Mouse (Mus musculus) heart, postnatal 36 days (tissue): ENCODE measurements at regions not wholly inside any gene's neighbourhood (a gene's known extent, or its start where the extent isn't known, plus 50 kb on each side); places are given as distances from the start of the nearest gene placed in this dataset.

Experiments
- DNase-seq, 2 experiments: peaks; one replicate each; pipeline ENCODE4 v3.0.0; 2021 to 2022
- intact Hi-C: fragments of 180-260 bp; cut with DNase I; formaldehyde crosslinking; loops from one replicate; pipeline ENCODE4 v1.15.1; 2025

GRCm38 (mm10) chr6:141001306-141001705 lies 247.8 kb upstream of the Pde3a start:
- intact Hi-C loops = no loop called here

DNA sequence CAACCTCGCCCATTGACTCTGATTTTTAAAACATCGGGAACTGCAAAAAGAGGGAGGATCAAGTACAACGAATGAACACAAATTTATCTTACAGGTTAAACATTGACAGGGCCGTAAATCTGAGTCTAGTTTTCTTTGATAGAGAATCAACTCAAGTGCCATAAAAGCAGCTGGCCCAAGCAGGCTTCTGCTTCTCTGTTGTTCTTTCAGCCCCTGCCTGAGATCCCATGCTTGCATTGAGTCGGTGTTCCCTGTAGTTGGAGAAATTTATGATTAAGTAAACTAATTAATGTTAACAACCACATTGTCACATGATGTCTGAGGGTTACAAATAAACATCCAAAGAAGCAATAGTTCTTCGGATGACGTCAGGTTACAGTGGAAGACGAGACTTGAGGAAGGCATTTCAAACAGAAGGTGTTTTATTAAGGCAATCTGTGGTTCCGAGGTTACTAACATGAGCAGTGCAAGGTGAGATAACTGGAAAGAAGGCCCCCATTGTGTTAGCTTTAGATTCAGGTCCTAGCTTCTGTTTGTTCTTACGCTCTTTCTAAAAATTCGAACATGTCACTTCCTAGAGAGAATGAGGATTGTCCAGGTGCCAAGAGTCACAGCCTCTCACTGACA lies 233.9 kb upstream of the Pde3a start:
- intact Hi-C loops = no loop called here
- DNase-seq = no peak

More at GRCm38 (mm10) chr6:141001306-141001705, 247.8 kb upstream of the Pde3a start:
- DNase-seq = no peak

- intact Hi-C loops = no loop called here
- no peak for DNase-seq
Observed at GRCm38 (mm10) chr6:141023501-141023900, 225.6 kb upstream of the Pde3a start.

DNA sequence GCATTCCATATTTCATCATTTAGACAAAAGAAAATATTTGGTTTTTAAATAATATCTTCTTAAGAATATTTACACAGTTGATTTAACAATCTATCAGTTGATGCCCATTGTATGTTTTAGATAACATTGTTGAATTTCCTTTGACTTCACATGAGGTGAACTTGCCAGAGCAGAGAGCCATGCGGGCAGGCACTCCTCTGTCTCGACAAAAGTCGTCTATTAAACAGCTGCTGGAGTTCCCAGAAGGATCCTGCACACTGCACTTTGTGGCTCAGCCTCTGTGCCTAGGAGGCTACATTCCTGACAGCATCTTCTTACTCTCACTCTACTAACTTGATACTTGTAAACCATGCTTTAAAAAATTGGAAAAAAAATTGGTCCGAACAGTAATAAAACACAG lies 221.7 kb upstream of the Pde3a start:
- intact Hi-C loops = no loop called here

DNA sequence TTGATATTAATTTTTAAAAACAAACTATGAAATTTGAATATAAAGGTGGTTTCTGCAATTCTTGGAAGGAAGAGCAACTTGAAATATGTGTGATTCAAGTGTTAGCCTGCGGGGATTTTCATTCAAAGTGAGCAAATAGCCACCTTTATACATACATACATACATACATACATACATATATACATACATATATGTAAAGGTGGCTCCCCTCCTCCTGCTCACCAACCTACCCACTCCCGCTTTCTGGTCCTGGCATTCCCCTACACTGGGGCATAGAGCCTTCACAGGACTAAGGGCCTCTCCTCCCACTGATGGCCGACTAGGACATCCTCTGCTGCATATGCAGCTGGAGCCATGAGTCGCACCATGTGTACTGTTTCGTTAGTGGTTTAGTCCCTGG lies 221.3 kb upstream of the Pde3a start:
- DNase-seq = no peak
- intact Hi-C loops = no loop called here

More for the DNA sequence above, 221.7 kb upstream of the Pde3a start:
- DNase-seq = no peak

DNA sequence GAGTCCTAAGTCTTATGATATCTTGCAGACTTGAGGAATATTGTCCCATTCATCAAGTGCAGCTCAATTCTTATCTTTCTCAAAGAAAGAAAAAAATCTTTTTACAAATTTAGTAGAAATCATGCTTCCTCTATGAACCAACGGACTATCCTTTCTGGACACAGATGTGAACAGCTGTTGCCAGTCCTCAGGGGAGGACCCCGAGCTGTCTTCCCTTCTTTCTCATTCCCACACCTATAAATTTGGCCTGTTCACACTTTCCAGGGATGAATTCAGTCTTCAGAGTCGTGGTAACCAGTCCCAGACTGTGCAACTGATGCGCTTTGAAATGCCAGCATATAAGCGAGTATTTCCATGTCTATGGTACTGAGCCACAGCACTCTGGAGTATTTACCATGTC lies 214.2 kb upstream of the Pde3a start:
- peak in 1 of 2 experiments; percentile 10 for DNase-seq
- intact Hi-C loops = no loop called here

DNA sequence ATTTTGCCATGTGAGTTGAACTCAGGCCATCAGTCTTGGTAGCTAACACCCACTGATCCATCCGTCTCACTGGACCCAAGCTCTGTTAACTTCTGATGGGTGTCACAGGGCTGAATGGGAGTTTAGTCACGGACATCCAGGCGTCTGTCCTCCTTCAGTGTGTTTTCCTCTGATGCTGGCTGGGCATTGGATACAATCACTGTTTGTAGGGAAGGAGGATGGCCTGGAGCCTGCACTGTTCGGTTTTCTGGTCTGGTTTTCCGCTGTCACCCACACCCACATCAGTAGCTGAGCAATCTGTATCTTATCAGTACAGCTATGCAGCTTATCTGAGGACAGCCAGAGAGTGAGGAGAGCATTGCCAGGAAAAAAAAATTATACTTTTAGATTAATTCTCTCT lies 207.7 kb upstream of the Pde3a start:
- DNase-seq = peak; percentile 22 to 34
- intact Hi-C loops = loop anchor here (5.0 kb wide), 1 partner anchor 206 kb away; the partner anchor contains the start of gene Pde3a

DNA sequence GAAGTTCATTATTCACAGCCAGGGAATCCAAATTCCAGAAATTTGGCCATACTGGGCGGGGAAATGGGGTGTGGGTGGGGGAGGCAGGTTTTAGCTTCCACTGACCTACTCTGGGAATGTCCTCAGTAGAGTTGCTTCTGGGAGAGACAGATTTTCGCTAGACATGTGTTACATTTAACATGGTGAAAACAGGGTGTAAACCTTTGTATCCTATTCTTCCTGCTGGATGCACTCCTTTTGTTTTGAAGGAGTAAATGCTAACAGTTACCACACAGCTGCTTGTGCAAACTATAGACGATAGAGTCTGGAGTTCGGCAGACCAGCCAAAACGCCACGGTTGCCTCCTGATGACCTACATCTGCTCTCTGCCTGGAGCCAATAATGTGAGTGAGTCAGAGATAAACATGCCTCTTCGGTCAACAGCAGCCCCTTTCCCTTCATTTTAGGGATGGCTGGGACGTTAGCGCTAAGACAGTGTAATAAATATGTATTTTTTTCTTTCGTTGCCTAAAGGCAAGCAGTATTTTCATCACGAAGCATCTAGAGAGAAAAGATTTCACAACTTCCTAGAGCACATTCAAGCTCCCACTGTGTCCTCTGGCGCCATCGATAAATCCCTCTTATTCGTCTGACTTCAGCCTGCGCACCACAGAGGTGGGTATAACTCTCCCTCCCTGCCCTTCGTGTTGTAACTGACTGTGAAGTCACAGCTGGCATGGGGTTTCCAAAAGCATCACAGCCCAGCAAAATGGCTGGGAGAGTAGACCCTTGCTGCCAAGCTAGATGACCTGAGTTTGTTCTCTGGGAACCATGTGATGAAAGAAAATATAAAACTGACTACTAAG lies 207.1 kb upstream of the Pde3a start:
- intact Hi-C loops = loop anchor here (5.0 kb wide), 1 partner anchor 205 kb away; the partner anchor contains the start of gene Pde3a
- peak; percentile 32 to 57 for DNase-seq

DNA sequence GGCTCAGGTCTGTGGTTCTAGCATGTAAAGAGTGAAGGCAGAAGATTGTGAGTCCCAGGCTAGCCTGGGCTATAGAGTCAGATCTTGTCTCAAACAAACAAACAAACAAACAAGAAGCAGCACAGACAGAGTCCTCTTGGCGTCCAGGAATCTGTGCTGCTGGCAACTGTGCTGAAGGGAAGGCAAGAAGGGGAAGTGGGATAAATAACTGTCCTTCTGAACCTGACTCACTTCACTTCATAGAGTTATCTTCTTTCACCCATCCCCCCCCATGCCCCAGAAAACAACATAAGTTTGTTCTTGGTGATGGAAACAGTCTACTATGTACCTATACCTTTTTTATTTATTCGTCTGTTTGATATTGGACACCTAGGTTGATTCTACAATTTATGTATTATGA lies 200.8 kb upstream of the Pde3a start:
- DNase-seq = no peak
- intact Hi-C loops = no loop called here

- intact Hi-C loops = no loop called here
- DNase-seq = no peak
Observed at GRCm38 (mm10) chr6:141050038-141050684, 198.9 kb upstream of the Pde3a start.

DNA sequence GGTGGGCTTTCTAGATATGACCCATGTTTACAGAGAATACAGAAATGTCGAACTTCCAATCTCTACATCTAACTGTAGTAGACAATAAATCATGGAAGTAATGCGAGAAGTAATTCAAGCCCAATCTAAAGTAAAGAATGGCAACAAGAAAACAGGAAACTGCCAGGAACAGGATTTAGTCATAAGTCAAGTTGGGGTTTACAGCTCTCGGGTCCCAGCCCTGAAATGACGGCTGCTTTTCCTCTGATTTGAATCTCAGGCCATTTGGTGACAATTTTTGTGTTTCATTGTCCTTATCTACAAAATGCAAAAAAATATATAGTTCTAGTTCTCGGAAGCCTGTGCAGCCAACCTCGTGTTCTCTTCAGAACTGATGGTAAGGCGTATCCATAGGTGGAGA lies 195.0 kb upstream of the Pde3a start:
- intact Hi-C loops = no loop called here
- no peak for DNase-seq

DNA sequence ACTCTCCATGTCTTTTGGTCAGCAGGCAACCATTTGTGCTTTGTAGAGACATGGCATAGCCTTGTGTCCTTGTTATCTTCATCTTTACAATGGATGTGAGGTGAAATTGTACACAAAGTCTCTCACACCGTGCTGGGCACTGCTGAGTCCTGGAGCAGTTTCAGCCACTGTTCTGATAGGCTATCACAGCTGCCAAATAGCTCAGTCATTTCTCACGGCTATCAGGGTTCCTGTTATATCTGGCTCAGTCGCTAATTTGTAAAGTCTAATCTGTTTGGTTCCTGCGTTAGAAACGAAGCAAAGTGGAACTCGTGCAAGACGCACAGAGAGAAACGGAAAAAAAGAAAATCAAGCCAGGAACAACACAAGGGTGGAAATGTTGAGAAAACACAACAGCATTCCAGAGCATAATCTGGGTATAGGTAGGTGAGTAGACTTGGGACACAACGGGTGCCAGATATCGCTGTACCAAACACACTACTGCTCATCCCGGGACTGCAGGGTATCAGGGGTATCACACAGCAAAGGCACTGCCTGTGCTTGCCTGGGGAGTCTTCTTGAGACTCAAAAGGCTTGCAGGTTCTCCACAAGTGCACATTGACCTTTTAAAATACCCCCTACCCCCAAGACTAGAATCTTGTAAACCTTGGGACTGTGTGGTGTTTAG lies 189.7 kb upstream of the Pde3a start:
- no peak for DNase-seq
- intact Hi-C loops = no loop called here

GRCm38 (mm10) chr6:141065724-141066123 lies 183.3 kb upstream of the Pde3a start:
- no peak for DNase-seq
- intact Hi-C loops = no loop called here

GRCm38 (mm10) chr6:141068861-141069467 lies 180.1 kb upstream of the Pde3a start:
- no peak for DNase-seq
- intact Hi-C loops = no loop called here

GRCm38 (mm10) chr6:141069896-141070295 lies 179.2 kb upstream of the Pde3a start:
- intact Hi-C loops = no loop called here
- DNase-seq = no peak

DNA sequence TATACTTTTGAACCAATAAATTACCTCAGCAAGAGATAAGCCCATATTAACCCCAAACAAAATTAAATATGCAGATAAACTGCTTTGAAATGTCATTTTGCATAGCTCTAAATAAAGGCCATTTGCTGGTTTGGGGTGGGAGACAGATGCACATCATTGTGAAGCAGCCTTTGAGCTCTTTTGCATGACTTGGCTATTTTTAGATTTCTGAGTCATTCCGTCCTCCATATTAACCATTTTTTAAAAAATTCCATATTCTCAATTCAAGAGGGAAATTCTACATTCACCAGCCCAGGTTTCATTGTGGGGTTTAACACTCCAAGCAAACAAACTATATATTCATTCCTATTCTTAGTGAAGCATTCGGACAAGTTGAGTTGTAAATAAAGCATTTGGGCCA lies 177.6 kb upstream of the Pde3a start:
- DNase-seq = no peak
- intact Hi-C loops = no loop called here

DNA sequence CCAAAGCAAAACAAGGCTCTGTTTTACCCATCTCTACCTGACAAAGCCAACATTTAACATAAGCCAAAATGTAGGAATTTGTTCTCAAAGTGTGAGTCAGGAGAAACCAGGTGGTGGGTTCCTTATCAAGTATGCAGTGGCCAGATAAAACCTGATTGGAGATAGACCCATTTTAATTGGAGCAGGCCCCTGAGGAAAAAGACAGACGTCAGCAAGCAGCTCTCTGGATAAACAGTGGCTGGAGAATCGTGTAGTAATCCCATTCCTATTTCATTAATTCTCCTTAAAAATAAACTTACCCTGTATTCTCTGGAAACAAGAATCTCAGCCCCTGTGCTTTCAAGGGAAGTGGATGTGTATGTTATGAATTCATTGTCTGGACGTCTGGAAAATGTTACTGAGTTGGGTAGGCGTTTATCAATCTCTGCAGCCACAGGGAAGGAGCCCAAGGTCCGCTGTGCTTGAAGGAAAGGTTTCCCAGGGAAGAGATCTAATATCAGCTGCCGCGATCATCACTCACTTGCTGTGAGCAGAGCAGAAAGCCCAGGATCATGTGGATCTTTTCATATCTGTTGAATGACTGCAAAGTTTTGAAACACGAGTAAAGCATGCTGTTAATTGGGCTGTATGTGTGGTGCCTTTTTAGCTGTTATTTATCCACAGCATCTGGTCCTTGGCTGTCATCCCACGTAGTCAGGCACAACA lies 157.8 kb upstream of the Pde3a start:
- DNase-seq = peak; percentile 2 to 28
- intact Hi-C loops = loop anchor here (2.0 kb wide), 1 partner anchor 158 kb away; the partner anchor contains the start of gene Pde3a

DNA sequence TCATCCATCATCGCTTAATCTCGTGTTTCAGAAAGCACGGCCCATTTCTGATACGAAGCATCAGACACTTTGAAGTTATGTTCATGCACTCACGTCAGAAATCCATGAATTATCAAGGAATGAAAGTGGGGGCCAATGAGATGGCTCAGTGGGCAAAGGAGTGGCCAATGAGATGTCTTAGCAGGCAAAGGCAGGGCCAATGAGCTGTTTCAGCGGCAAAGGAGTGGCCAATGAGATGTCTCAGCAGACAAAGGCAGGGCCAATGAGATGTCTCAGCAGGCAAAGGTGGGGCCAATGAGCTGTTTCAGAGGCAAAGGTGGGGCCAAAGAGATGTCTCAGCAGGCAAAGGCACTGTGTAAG lies 157.3 kb upstream of the Pde3a start:
- DNase-seq = peak in 1 of 2 experiments; percentile 11
- intact Hi-C loops = loop anchor here (2.0 kb wide), 1 partner anchor 157 kb away; the partner anchor contains the start of gene Pde3a

DNA sequence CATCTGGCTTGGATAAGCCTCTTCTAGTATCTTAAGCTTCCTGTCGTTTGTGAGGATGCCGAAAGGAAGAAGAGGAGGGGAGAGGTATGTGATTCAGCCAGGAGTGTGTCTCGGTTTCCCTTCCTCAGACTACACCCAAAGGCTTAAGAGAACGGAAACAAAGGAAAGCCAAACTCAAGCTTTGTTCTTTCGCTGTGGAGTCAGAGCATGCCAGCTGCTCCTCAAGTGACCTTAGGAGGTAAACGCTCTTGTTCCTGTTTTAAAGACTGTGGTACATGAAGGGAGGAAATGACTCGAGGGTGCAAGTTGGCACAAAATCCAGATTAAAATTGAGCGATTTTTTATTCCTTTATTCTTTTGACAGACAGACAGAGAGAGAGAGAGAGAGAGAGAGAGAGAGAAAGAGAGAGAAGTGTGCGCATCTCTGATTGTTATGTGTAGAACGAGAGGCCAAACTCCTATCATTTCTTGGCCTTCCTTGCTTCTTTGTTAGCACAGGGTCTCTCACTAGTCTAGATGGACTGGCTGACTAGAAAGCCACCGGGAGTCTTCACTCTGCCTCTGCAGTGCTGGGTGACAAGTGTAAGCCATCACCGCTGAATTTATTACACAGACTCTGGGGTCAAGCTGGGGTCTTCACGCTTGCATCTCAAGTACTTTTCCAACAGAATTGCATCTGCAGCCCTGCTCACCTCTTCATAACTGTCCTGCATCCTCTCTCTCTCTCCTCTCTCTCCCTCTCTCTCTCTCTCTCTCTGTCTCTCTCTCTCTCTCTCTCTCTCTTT lies 151.5 kb upstream of the Pde3a start:
- intact Hi-C loops = no loop called here

More for the DNA sequence above, 151.5 kb upstream of the Pde3a start:
- DNase-seq = no peak
